ENCODE assay signal across 15 mouse cellular contexts in the genomic region with DNA sequence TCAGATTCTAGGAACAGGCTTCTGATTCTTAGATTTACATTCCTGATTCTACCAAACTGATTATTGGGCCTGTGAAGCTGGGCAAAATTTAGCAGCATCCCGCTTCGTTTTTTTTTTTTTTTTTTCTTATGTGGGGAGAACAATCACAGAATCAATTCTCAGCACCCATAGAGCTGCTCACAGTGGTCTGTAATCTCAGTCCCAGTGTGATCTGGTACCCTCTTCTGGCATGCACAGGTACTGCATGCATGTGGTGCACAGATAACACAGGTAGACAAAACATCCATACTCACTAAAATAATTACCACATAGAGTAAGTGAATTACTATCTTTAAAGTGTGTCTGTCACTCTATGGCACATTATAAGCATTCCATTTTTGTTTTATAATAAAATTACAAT. TPM values are rescaled to one million over a fixed set of nuclear protein-coding genes. Genes with fewer than 3 reads are reported as not detected.
DNase-seq lines count a peak whose midpoint lies in the region; ATAC-seq and TF ChIP-seq lines count a peak whose summit lies in the region.
"Had no signal": no experiment of that assay in that cellular context is flagged by ENCODE, and none has a peak within 500 bp of the region (broad histone marks: within the 10 kb centered on the region; RNA-seq: fewer than 3 reads in every experiment).

No protein-coding gene starts in this region.

- 92% methylated on average over 2 of the region's 2 CpGs for WGBS in liver, adult 2 months
- 62% methylated on average over 2 of the region's 2 CpGs for WGBS in liver, embryonic 12.5 days (ENCODE audit: insufficient replicate concordance)

- peak; percentile 27; the same call in 1 of the 2 replicates for TF ChIP-seq CTCF in liver, adult 2 months (IDR thresholded peaks at IDR 0.05; ENCODE audit: low read depth, low read length)
- TF ChIP-seq CTCF in CH12.LX (conservative IDR thresholded peaks at IDR 0.05 in 1 of 2, IDR thresholded peaks at IDR 0.05 in 1 of 2; ENCODE audit: low read depth in 2 of 2, low read length in 2 of 2), result peak in 1 of 2 experiments; percentile 56; a peak in 2 of 4 replicates

- no peak overlapping the region for H3K9ac ChIP-seq in liver, adult 2 months (ENCODE audit: low read depth, low read length)
- H3K9ac ChIP-seq in liver, embryonic 12.5 days, result no peak overlapping the region
- no peak overlapping the region for H3K9ac ChIP-seq in CH12.LX (ENCODE audit: insufficient read depth, low read depth)
- H3K9ac ChIP-seq: heart, embryonic 15.5 days; liver, embryonic 15.5 days had no signal

- peaks cover 29% of the 10 kb centered on the region for H3K36me3 ChIP-seq in liver, adult 2 months (ENCODE audit: control insufficient read depth, insufficient read depth, low read length)
- H3K36me3 ChIP-seq in liver, embryonic 12.5 days, result no peaks in the 10 kb centered on the region
- no peaks in the 10 kb centered on the region for H3K36me3 ChIP-seq in CH12.LX (replicated peaks in 1 of 2; ENCODE audit: control insufficient read depth in 1 of 2, insufficient read depth in 1 of 2, low read length in 1 of 2)
- H3K36me3 ChIP-seq: embryonic facial prominence, embryonic 10.5 days; forebrain, embryonic 10.5 days; heart, embryonic 15.5 days; liver, embryonic 15.5 days had no signal

- H3K79me2 ChIP-seq in liver, adult 2 months (ENCODE audit: control insufficient read depth, insufficient read depth, low read length), result 0 out of 2 replicates have a peak, but pooled peaks cover 3% of the 10 kb centered on the region
- H3K79me2 ChIP-seq in CH12.LX (replicated peaks; ENCODE audit: control insufficient read depth, extremely low read depth, insufficient read depth, poor library complexity, severe bottlenecking), result no peaks in the 10 kb centered on the region

- TF ChIP-seq EP300 in CH12.LX (IDR thresholded peaks at IDR 0.05; ENCODE audit: low read length), result no peak

- no peak overlapping the region for H3K4me3 ChIP-seq in liver, adult 2 months (ENCODE audit: insufficient read depth, low read depth, low read length)
- no peak overlapping the region for H3K4me3 ChIP-seq in liver, embryonic 12.5 days
- H3K4me3 ChIP-seq in CH12.LX (replicated peaks in 1 of 3; ENCODE audit: low read depth in 2 of 3, low read length in 2 of 3, poor library complexity in 1 of 3), result no peak overlapping the region
- H3K4me3 ChIP-seq: embryonic facial prominence, embryonic 10.5 days; forebrain, embryonic 10.5 days; heart, embryonic 15.5 days; liver, embryonic 15.5 days had no signal

- no peak for TF ChIP-seq POLR2A in liver, adult 2 months (IDR thresholded peaks at IDR 0.05; ENCODE audit: extremely low read depth, insufficient read depth, low read length)
- no peak for TF ChIP-seq POLR2A in CH12.LX (IDR thresholded peaks at IDR 0.05; ENCODE audit: low read depth, low read length)

- peaks cover 1% of the 10 kb centered on the region; the same call in 1 of the 2 replicates for H3K4me1 ChIP-seq in liver, adult 2 months (ENCODE audit: control insufficient read depth, insufficient read depth, low read length)
- H3K4me1 ChIP-seq in liver, embryonic 12.5 days, result no peaks in the 10 kb centered on the region
- no peaks in the 10 kb centered on the region for H3K4me1 ChIP-seq in CH12.LX (ENCODE audit: control insufficient read depth in 1 of 2, insufficient read depth in 2 of 2)
- H3K4me1 ChIP-seq: embryonic facial prominence, embryonic 10.5 days; forebrain, embryonic 10.5 days; heart, embryonic 15.5 days; liver, embryonic 15.5 days had no signal

- TF ChIP-seq RAD21 in CH12.LX (IDR thresholded peaks at IDR 0.05; ENCODE audit: low read depth, low read length), result peak; percentile 40

- H3K27ac ChIP-seq in liver, adult 2 months (replicated peaks; ENCODE audit: insufficient read depth, low read depth, low read length), result no peak overlapping the region
- H3K27ac ChIP-seq in liver, embryonic 12.5 days, result no peak overlapping the region
- no peak overlapping the region for H3K27ac ChIP-seq in CH12.LX (ENCODE audit: insufficient read depth, low read depth)
- H3K27ac ChIP-seq: embryonic facial prominence, embryonic 10.5 days; forebrain, embryonic 10.5 days; heart, embryonic 15.5 days; liver, embryonic 15.5 days had no signal

- H3K4me2 ChIP-seq in liver, embryonic 12.5 days, result no peak overlapping the region
- H3K4me2 ChIP-seq in CH12.LX (ENCODE audit: insufficient read depth, low read depth, poor library complexity, severe bottlenecking), result no peak overlapping the region
- H3K4me2 ChIP-seq: heart, embryonic 15.5 days; liver, embryonic 15.5 days had no signal

- no peaks in the 10 kb centered on the region for H3K9me3 ChIP-seq in liver, embryonic 12.5 days (replicated peaks)
- peaks cover 2% of the 10 kb centered on the region for H3K9me3 ChIP-seq in CH12.LX (replicated peaks; ENCODE audit: low read length)
- H3K9me3 ChIP-seq: embryonic facial prominence, embryonic 10.5 days; forebrain, embryonic 10.5 days; heart, embryonic 15.5 days; liver, embryonic 15.5 days had no signal

- no peak for ATAC-seq in liver, embryonic 12.5 days
- 0 out of 2 replicates have a peak, but pooled peaks have one; percentile 47 for ATAC-seq in megakaryocyte-erythroid progenitor cell, adult 5-6 weeks (replicated peaks; ENCODE audit: low FRiP score, low TSS enrichment, poor library complexity, severe bottlenecking)
- ATAC-seq: hindbrain, embryonic 16.5 days had no signal

- in situ Hi-C loops in CH12.LX (cut with MboI; ENCODE audit: low pct_ligation_motif_present, low pct_unique_long_range_greater_than_20kb, low sequenced_read_pairs), result no loop called here

- no peak for DNase-seq in liver, adult 2 months (ENCODE audit: extremely low read depth, low read depth, low spot score)
- DNase-seq in CH12.LX (ENCODE audit: extremely low read depth) (peak; percentile 29), R1 (ENCODE audit: low read depth, low spot score) (peak; percentile 63)
- no peak for DNase-seq in urinary bladder, adult 2 months (ENCODE audit: low spot score)
- no peak for DNase-seq in frontal cortex, adult 2 months (ENCODE audit: extremely low spot score in 1 of 2, low spot score in 1 of 2)
- DNase-seq: adrenal gland, postnatal 25 days; cerebellum, adult 11-12 months; right cerebral cortex, adult 18-20 months had no signal

- no peaks in the 10 kb centered on the region for H3K27me3 ChIP-seq in liver, adult 2 months (ENCODE audit: control insufficient read depth, insufficient read depth, low read length)
- H3K27me3 ChIP-seq in liver, embryonic 12.5 days (replicated peaks), result no peaks in the 10 kb centered on the region
- H3K27me3 ChIP-seq in CH12.LX (replicated peaks), result no peaks in the 10 kb centered on the region
- H3K27me3 ChIP-seq: heart, embryonic 15.5 days; liver, embryonic 15.5 days had no signal

- dilution Hi-C loops in CH12.LX (cut with MboI; ENCODE audit: extremely low pct_ligation_motif_present, extremely low pct_unique_long_range_greater_than_20kb, low sequenced_read_pairs), result no loop called here

RNA-seq across cellular contexts. Expression of gene Shpk, which starts 8.4 kb away (rescaled TPM):
- total RNA-seq in liver, adult 2 months (2014; rRNA removed), result 38.3 and 38.6 TPM in 2 replicates
- polyA plus RNA-seq in liver, adult 2 months (2012; rRNA removed), result 43.5 and 44.5 TPM in 2 replicates
- 2.1 and 2.3 TPM in 2 replicates for polyA plus RNA-seq in liver, embryonic 12.5 days (2016; fragmentation: Nextera tagmentation; extraction: Ambion mirVana)
- total RNA-seq in CH12.LX (2012; rRNA removed), result 1.5 and 1.8 TPM in 2 replicates
- total RNA-seq in CH12.LX (2014; rRNA removed), result 1.3 and 1.4 TPM in 2 replicates
- polyA plus RNA-seq in CH12.LX (2012; ENCODE audit: insufficient read length, low read depth), result 0.76 and 0.83 TPM in 2 replicates
- total RNA-seq in megakaryocyte-erythroid progenitor cell, adult 5-6 weeks (2014; fragmentation: Nextera tagmentation), result 2.5 and 8.5 TPM in 2 replicates
- 0.80 and 3.3 TPM in 2 replicates for total RNA-seq in megakaryocyte-erythroid progenitor cell, adult 5-6 weeks (2017)
- polyA plus RNA-seq in urinary bladder, adult 2 months (2012; rRNA removed), result 11.5 and 12.7 TPM in 2 replicates
- 5.0 and 5.4 TPM in 2 replicates for polyA plus RNA-seq in frontal cortex, adult 2 months (2012; rRNA removed)

RNA-seq across cellular contexts. Expression of gene Ctns, which starts 8.8 kb away (rescaled TPM):
- total RNA-seq in liver, adult 2 months (2014; rRNA removed), result 11.5 and 15.6 TPM in 2 replicates
- 13.1 and 16.6 TPM in 2 replicates for polyA plus RNA-seq in liver, adult 2 months (2012; rRNA removed)
- 7.5 and 8.2 TPM in 2 replicates for polyA plus RNA-seq in liver, embryonic 12.5 days (2016; fragmentation: Nextera tagmentation; extraction: Ambion mirVana)
- 4.8 and 5.2 TPM in 2 replicates for total RNA-seq in CH12.LX (2012; rRNA removed)
- total RNA-seq in CH12.LX (2014; rRNA removed), result 5.8 and 5.9 TPM in 2 replicates
- polyA plus RNA-seq in CH12.LX (2012; ENCODE audit: insufficient read length, low read depth), result 4.5 and 5.2 TPM in 2 replicates
- 12.0 and 13.2 TPM in 2 replicates for total RNA-seq in megakaryocyte-erythroid progenitor cell, adult 5-6 weeks (2014; fragmentation: Nextera tagmentation)
- 4.0 and 9.5 TPM in 2 replicates for total RNA-seq in megakaryocyte-erythroid progenitor cell, adult 5-6 weeks (2017)
- 32.5 and 37.5 TPM in 2 replicates for polyA plus RNA-seq in urinary bladder, adult 2 months (2012; rRNA removed)
- 25.9 and 26.0 TPM in 2 replicates for polyA plus RNA-seq in frontal cortex, adult 2 months (2012; rRNA removed)

RNA-seq across cellular contexts. Expression of gene Trpv1, which starts 26.5 kb away (rescaled TPM):
- 0.18 and 0.20 TPM in 2 replicates for total RNA-seq in liver, adult 2 months (2014; rRNA removed)
- 0.06 and 0.28 TPM in 2 replicates for polyA plus RNA-seq in liver, adult 2 months (2012; rRNA removed)
- not detected in 2 replicates for polyA plus RNA-seq in liver, embryonic 12.5 days (2016; fragmentation: Nextera tagmentation; extraction: Ambion mirVana)
- 0.04 and 0.08 TPM in 2 replicates for total RNA-seq in CH12.LX (2012; rRNA removed)
- total RNA-seq in CH12.LX (2014; rRNA removed), result 0.13 TPM in 1 of 2 replicates, not detected in the other
- not detected in 2 replicates for polyA plus RNA-seq in CH12.LX (2012; ENCODE audit: insufficient read length, low read depth)
- total RNA-seq in megakaryocyte-erythroid progenitor cell, adult 5-6 weeks (2014; fragmentation: Nextera tagmentation), result not detected in 2 replicates
- not detected in 2 replicates for total RNA-seq in megakaryocyte-erythroid progenitor cell, adult 5-6 weeks (2017)
- polyA plus RNA-seq in urinary bladder, adult 2 months (2012; rRNA removed), result 0.37 and 0.38 TPM in 2 replicates
- polyA plus RNA-seq in frontal cortex, adult 2 months (2012; rRNA removed), result 0.36 TPM in 2 replicates
- polyA plus RNA-seq: embryonic facial prominence, embryonic 10.5 days; forebrain, embryonic 10.5 days had no signal

RNA-seq across cellular contexts. Expression of gene Tax1bp3, which starts 30.7 kb away (rescaled TPM):
- total RNA-seq in liver, adult 2 months (2014; rRNA removed), result 11.5 and 13.2 TPM in 2 replicates
- 16.6 and 19.4 TPM in 2 replicates for polyA plus RNA-seq in liver, adult 2 months (2012; rRNA removed)
- 44.2 and 44.5 TPM in 2 replicates for polyA plus RNA-seq in liver, embryonic 12.5 days (2016; fragmentation: Nextera tagmentation; extraction: Ambion mirVana)
- total RNA-seq in CH12.LX (2012; rRNA removed), result 2.8 and 3.3 TPM in 2 replicates
- total RNA-seq in CH12.LX (2014; rRNA removed), result 2.5 and 2.6 TPM in 2 replicates
- polyA plus RNA-seq in CH12.LX (2012; ENCODE audit: insufficient read length, low read depth), result 3.3 and 3.5 TPM in 2 replicates
- 3.8 and 5.6 TPM in 2 replicates for total RNA-seq in megakaryocyte-erythroid progenitor cell, adult 5-6 weeks (2014; fragmentation: Nextera tagmentation)
- total RNA-seq in megakaryocyte-erythroid progenitor cell, adult 5-6 weeks (2017), result 1.2 and 5.5 TPM in 2 replicates
- 101 and 131 TPM in 2 replicates for polyA plus RNA-seq in urinary bladder, adult 2 months (2012; rRNA removed)
- 23.9 and 24.6 TPM in 2 replicates for polyA plus RNA-seq in frontal cortex, adult 2 months (2012; rRNA removed)

RNA-seq across cellular contexts. Expression of gene Emc6, which starts 30.8 kb away (rescaled TPM):
- total RNA-seq in liver, adult 2 months (2014; rRNA removed), result 80.9 and 90.9 TPM in 2 replicates
- 63.8 and 74.6 TPM in 2 replicates for polyA plus RNA-seq in liver, adult 2 months (2012; rRNA removed)
- 108 and 110 TPM in 2 replicates for polyA plus RNA-seq in liver, embryonic 12.5 days (2016; fragmentation: Nextera tagmentation; extraction: Ambion mirVana)
- total RNA-seq in CH12.LX (2012; rRNA removed) (123 and 124 TPM in 2 replicates), CH12.LX (2014; rRNA removed) (252 and 292 TPM in 2 replicates)
- 138 and 176 TPM in 2 replicates for polyA plus RNA-seq in CH12.LX (2012; ENCODE audit: insufficient read length, low read depth)
- total RNA-seq in megakaryocyte-erythroid progenitor cell, adult 5-6 weeks (2014; fragmentation: Nextera tagmentation), result 77.1 and 79.8 TPM in 2 replicates
- 34.1 and 53.7 TPM in 2 replicates for total RNA-seq in megakaryocyte-erythroid progenitor cell, adult 5-6 weeks (2017)
- polyA plus RNA-seq in urinary bladder, adult 2 months (2012; rRNA removed), result 49.0 and 62.3 TPM in 2 replicates
- 63.0 and 66.5 TPM in 2 replicates for polyA plus RNA-seq in frontal cortex, adult 2 months (2012; rRNA removed)

Comparison
In these comparisons a context has a peak if more than half of its experiments do, and no peak if none do; other contexts are left out.
1. DNase-seq: peak in CH12.LX (single experiment) and R1 (single experiment); none in liver, adult 2 months (single experiment), urinary bladder, adult 2 months (single experiment) and frontal cortex, adult 2 months (0 of 2).